Mouse (Mus musculus): ENCODE data around the gene Pop4.
A peak's percentile ranks its signal among the peaks of the same experiment; 100 is the strongest.

- TF ChIP-seq CTCF (IDR thresholded peaks at IDR 0.05) (peak; percentile 13; the same call in 1 of the 2 replicates), EP300 (IDR thresholded peaks at IDR 0.05) (no peak)
These were observed at the start of gene Pop4 for GRCm38 (mm10) chr7:38270703-38271510.
